Mouse (Mus musculus) bone marrow, adult 2 months (tissue): ENCODE measurements at regions not wholly inside any gene's neighbourhood (a gene's known extent, or its start where the extent isn't known, plus 50 kb on each side); places are given as distances from the start of the nearest gene placed in this dataset.

Experiments
- H3K27ac ChIP-seq: fragments of 200-500 bp; 2 replicates; pipeline ENCODE4 v1.5.1; 2012; ENCODE audit warnings: low read depth, mild to moderate bottlenecking, control low read depth, inconsistent platforms, low read length; ENCODE audit not compliant: control insufficient read depth, poor library complexity, insufficient read depth
- H3K4me1 ChIP-seq: fragments of 200-500 bp; 2 replicates; pipeline ENCODE4 v1.6.1; 2011; ENCODE audit warnings: low read length; ENCODE audit not compliant: control insufficient read depth, insufficient read depth
- H3K4me3 ChIP-seq: fragments of 200-500 bp; replicated peaks from 2 replicates; pipeline ENCODE3; 2011; ENCODE audit warnings: mild to moderate bottlenecking, low read depth, low read length, control low read depth; ENCODE audit not compliant: control insufficient read depth
- CTCF ChIP-seq: fragments of 200-500 bp; IDR thresholded peaks from 2 replicates; pipeline ENCODE4 v1.5.1; 2011; ENCODE audit warnings: low read length, control low read depth; ENCODE audit not compliant: control insufficient read depth, insufficient read depth
- POLR2A ChIP-seq: fragments of 200-500 bp; IDR thresholded peaks from 2 replicates; pipeline ENCODE4 v1.6.1; 2011; ENCODE audit warnings: low read depth, mild to moderate bottlenecking, control low read depth, low read length, borderline replicate concordance; ENCODE audit not compliant: control insufficient read depth
- WGBS: fragments of 180-500 bp; shearing (Covaris S2); methylation state at CpG from one replicate; pipeline ENCODE4 v1.1.7; 2018; 5-methylcytosine and 5-hydroxymethylcytosine counted together

GRCm38 (mm10) chr13:97500155-97500554 is 259.2 kb downstream of the Enc1 start:
- H3K4me3 ChIP-seq = no peak overlapping the region
- no peaks in the 10 kb centered on the region for H3K4me1 ChIP-seq
- WGBS = 88% methylated on average over 8 of the region's 8 CpGs
- TF ChIP-seq CTCF (no peak), POLR2A (no peak)
- H3K27ac ChIP-seq = no peak overlapping the region

GRCm38 (mm10) chr13:97498981-97499380 is 258.1 kb downstream of the Enc1 start:
- no peak overlapping the region for H3K4me3 ChIP-seq
- TF ChIP-seq POLR2A (no peak), CTCF (no peak)
- WGBS = 56% methylated on average over 5 of the region's 5 CpGs
- no peaks in the 10 kb centered on the region for H3K4me1 ChIP-seq
- H3K27ac ChIP-seq = no peak overlapping the region

- WGBS = 81% methylated on average over 5 of the region's 5 CpGs
- Histone ChIP-seq H3K4me1 (no peaks in the 10 kb centered on the region), H3K27ac (no peak overlapping the region), H3K4me3 (no peak overlapping the region)
- no peak for TF ChIP-seq POLR2A
Measured at GRCm38 (mm10) chr13:97497928-97498327, 257.0 kb downstream of the Enc1 start.

GRCm38 (mm10) chr13:97494770-97495169 is 253.9 kb downstream of the Enc1 start:
- Histone ChIP-seq H3K4me3 (no peak overlapping the region), H3K27ac (no peak overlapping the region), H3K4me1 (no peaks in the 10 kb centered on the region)
- TF ChIP-seq CTCF (no peak), POLR2A (no peak)
- WGBS = 85% methylated on average over 2 of the region's 2 CpGs

GRCm38 (mm10) chr13:97493836-97494235 is 252.9 kb downstream of the Enc1 start:
- no peak for TF ChIP-seq CTCF
- no peak for TF ChIP-seq POLR2A
- H3K27ac ChIP-seq = no peak overlapping the region
- H3K4me1 ChIP-seq = no peaks in the 10 kb centered on the region
- no peak overlapping the region for H3K4me3 ChIP-seq
- 79% methylated on average over 7 of the region's 7 CpGs for WGBS

- no peak overlapping the region for H3K27ac ChIP-seq
- H3K4me3 ChIP-seq = no peak overlapping the region
- TF ChIP-seq CTCF (no peak), POLR2A (no peak)
- 84% methylated on average over 18 of the region's 20 CpGs for WGBS
- H3K4me1 ChIP-seq = no peaks in the 10 kb centered on the region
Measured at GRCm38 (mm10) chr13:97492958-97493735, 252.2 kb downstream of the Enc1 start.

GRCm38 (mm10) chr13:97491865-97492847 is 251.3 kb downstream of the Enc1 start:
- 89% methylated on average over 19 of the region's 19 CpGs for WGBS
- no peak for TF ChIP-seq POLR2A
- TF ChIP-seq CTCF = no peak

GRCm38 (mm10) chr13:97490131-97490530 is 249.2 kb downstream of the Enc1 start:
- Histone ChIP-seq H3K4me3 (no peak overlapping the region), H3K4me1 (no peaks in the 10 kb centered on the region), H3K27ac (no peak overlapping the region)
- 81% methylated on average over 7 of the region's 7 CpGs for WGBS
- no peak for TF ChIP-seq CTCF

More at GRCm38 (mm10) chr13:97491865-97492847, 251.3 kb downstream of the Enc1 start:
- Histone ChIP-seq H3K4me3 (no peak overlapping the region), H3K4me1 (no peaks in the 10 kb centered on the region), H3K27ac (no peak overlapping the region)
